Mouse (Mus musculus) left cerebral cortex, postnatal 14 days (tissue): Measurements from ENCODE around the gene Olfr204. TPM values are rescaled to one million over a fixed set of nuclear protein-coding genes. Genes with fewer than 3 reads are reported as not detected.
"Not testable (repeated sequence)": the region's sequence is repeated elsewhere in the genome, so short reads cannot be mapped to it uniquely, and the experiment has no call there.

ENCODE experiments used
- DNase-seq, 2 experiments: peaks; one replicate each; pipeline ENCODE4 v3.0.0; 2021 to 2022; ENCODE audit warnings: low spot score in 2 of 2, mixed read lengths in 1 of 2
- intact Hi-C: fragments of 180-260 bp; cut with DNase I; formaldehyde crosslinking; loops from one replicate; pipeline ENCODE4 v1.15.1; 2025
- long read RNA-seq, 2 experiments: library from polyadenylated mRNA; stranded (forward); transcript quantifications; one replicate each; pipeline ENCODE4 v2.0.0; 2021
- total RNA-seq, 2 experiments: library from RNA; stranded (reverse); gene quantifications; 2 replicates each; pipeline ENCODE4 v1.2.3; 2021

Olfr204 gene
- total RNA-seq, result under 1 TPM in 1 of 2 experiments, not detected in 1; 0.07 TPM
- long read RNA-seq, experiment 1, result 0 reads
- long read RNA-seq, experiment 2, result 0 reads

DNA sequence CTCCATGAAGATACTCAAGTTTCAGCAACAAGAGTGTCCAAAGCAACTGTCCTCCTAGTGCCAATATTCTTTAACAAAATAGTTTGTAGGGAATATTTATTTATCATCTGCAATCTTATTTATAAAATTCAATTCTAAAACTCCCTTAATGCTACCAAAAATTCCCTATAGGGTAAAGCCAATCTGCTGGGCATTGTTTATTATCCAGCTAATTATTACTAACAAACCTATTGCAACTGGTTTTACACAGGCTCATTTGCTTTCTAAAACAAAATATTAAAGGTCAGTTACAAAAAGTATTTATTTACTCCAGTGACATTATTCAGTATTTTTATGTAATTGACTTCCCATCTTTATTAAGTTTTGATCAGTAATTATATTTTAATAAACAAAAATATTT is at the start of gene Olfr204:
Olfr204 (minus strand) TSS at position 101 of the 400 bp plus-strand sequence.
- intact Hi-C loops, result no loop called here
- DNase-seq, result no peak

DNA sequence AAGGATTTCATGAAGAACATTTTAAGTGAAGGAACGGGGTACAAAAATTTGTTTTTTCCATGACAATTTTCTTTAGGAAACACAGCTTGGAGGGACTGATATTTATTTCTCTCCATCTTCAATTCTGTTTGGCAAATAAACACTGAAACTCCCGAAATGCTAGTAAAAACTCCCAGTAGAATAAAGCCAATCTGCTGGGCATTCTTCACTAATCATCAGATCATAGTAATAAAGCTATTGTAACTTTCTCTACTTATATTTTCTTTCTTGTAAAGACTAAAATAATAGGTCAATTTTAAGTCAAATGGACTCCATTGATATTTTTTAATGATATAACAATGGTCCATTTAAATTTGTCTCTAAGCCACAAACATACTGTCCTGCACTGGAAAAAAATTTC is 45.8 kb upstream of the Olfr204 start, which contains the start of gene Olfr209:
Olfr209 (minus strand) TSS at position 101 of the 400 bp plus-strand sequence.
- intact Hi-C loops, result no loop called here
- DNase-seq, result no peak

DNA sequence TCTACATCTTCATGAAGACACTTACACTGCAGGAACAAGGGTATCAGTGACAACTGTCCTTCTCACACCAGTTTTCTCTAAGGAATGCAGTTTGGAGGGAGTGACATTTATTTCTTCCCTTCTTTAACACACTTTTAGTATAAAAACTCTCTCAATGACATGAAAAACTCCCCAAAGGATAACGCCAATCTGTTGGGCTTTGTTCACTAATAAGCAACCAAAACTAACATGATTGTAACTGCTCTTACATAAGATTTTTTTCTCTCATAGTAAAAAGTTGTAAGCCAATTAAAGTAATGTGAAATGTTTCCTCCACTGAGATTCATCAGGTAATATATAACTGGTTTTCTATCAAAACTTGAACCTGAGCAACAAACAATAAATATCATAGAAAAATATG is 31.1 kb upstream of the Olfr204 start, which contains the start of gene Olfr206:
Olfr206 (minus strand) TSS at position 101 of the 400 bp plus-strand sequence.
- DNase-seq, result no peak
- intact Hi-C loops, result no loop called here

DNA sequence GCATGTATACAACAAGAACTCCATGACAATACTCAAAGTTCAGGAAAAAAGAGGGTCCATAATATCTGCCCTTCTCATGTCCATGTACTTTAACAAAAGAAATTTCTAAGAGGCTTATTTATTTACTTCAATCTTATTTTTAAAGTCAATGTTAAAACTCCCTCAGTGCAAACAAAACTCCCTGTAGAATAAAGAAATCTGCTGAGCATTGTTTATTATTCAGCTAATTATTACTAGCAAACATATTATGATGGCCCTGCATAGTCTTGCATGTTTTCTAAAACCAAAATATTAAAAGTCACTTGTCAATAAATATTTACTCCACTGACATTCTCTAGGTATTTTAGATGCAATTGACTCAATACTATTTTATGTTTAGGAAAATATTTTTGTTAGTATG is 13.0 kb upstream of the Olfr204 start, which contains the start of gene Olfr205:
Olfr205 (minus strand) TSS at position 101 of the 400 bp plus-strand sequence.
- intact Hi-C loops, result no loop called here

DNA sequence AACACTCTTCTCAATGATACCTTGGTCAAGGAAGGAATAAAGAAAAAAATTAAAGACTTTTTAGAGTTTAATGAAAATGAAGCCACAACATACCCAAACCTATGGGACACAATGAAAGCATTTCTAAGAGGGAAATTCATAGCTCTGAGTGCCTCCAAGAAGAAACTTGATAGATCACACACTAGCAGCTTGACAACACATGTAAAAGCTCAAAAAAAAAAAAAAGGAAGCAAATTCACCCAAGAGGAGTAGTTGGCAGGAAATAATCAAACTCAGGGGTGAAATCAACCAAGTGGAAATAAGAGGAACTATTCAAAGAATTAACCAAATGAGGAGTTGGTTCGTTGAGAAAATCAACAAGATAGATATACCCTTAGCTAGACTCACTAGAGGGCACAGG is 5.2 kb upstream of the Olfr204 start:
- intact Hi-C loops, DNase-seq: not testable (repeated sequence)

More for the DNA sequence above, 13.0 kb upstream of the Olfr204 start, which contains the start of gene Olfr205:
- DNase-seq, result no peak

DNA sequence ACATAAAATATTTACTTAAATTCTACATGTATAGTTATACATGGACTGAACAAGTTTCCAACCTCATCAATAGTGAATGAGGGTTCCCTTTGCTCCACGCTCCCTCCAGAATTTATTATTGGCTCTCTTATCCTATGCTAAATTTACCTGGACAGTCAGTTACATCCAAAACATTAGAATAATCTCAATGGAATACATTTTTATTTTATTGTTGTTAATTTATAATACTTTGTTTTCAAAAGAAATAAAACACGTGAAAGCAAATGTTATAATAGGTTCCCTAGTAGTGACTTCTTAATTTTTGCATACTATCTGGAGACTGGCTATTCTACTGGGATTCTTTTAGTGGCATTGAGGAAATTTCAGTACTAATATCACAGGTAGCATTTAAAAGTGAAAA is 19.5 kb downstream of the Olfr204 start, which contains the start of gene Olfr203:
Olfr203 (plus strand) TSS at position 301 of the 400 bp plus-strand sequence.
- DNase-seq, result no peak
- intact Hi-C loops, result no loop called here

DNA sequence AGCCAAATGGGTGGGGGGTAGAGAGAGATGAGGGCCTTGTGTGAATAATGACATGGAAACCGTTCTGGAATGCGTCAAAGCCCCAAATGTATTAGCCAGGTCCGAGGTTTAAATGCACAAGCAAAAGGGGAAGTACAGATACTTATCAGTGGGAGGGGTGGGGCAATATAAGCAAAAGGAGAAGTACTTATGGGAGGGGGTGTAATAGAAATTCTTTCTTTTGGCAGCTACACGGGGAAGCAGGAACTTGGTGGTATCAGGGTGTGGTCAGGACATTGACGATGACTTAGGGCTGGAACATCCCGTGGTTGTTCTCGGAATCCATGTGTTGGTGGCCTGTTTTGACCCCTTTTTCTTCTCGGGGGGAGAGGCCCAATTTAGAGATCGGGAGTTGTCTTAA is 30.5 kb downstream of the Olfr204 start:
- intact Hi-C loops, DNase-seq: not testable (repeated sequence)

DNA sequence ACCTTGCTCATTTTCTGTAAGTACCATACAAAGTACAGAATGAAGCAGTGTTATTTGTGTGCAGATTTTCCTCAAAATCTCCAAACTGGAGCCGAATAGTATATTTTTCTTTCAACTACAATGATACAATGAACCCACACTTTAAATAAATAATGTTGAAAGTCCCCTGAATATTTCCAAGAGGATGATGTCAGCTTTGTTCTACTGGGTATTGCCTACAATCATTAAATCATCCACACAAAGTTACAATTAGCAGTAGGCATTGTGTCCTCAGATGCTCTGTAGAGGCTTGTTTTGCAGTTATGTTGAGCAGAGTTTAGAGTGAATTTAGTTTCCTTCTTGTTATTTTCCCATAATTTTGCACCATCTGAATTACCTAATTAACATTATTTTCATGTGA is 31.4 kb downstream of the Olfr204 start, which contains the start of gene Olfr202:
Olfr202 (minus strand) TSS at position 101 of the 400 bp plus-strand sequence.
- DNase-seq, result no peak
- intact Hi-C loops, result no loop called here

DNA sequence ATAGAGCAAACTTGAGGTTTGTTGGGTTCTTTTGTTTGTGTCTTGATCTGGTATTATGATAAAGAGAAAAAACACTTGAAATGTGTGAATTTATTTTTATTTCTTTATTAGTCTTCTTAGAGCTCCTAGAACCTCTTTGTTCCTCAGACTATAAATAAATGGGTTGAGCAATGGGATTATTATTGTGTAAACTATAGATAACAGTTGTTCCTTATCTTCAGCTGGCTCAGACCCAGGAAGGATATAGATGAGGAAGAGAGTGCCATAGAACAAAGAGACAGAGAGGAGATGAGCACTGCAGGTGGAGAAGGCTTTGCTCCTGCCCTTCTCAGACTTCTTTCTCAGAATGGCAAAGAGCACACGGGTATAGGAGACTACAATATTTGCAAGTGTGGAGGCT is 34.6 kb downstream of the Olfr204 start:
- DNase-seq, result no peak
- intact Hi-C loops, result no loop called here

DNA sequence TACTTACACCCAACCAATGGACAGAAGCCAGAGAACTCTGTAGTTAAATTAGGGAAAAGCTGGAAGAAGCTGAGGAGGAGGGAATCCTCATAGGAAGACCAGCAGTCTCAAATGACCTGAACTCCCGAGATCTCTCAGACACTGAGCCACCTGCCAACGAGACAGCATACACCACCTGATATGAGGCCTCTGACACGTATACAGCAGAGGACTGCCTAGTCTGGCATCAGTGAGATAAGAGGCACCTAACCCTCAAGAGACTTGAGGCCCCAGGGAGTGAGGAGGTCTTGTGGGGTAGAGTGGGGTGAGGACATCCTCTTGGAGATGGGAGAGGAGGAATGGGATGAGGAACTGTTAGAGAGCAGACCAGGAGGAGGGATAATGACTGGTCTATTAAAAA is 37.5 kb downstream of the Olfr204 start:
- intact Hi-C loops, result no loop called here
- DNase-seq, result no peak

DNA sequence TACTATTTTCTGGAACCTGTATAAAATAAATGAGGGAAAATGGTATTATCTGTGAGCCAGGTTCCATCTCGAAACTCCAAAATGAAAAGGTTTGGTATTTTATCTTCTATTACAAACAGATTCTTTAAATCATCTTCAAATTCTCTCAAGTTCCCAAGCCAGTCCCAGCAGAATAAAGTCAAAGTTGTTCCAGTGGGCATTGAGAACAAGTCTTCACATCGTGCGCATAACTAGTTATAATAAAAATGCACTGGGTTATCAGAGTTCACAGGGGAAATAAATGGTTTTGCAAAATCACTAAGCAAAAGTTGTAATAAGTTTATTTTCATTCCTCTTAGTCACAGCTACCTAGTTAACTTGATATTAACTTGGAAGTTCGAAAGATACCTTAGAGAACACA is 45.5 kb downstream of the Olfr204 start, which contains the start of gene Olfr201:
Olfr201 (minus strand) TSS at position 101 of the 400 bp plus-strand sequence.
- intact Hi-C loops, DNase-seq: not testable (repeated sequence)

DNA sequence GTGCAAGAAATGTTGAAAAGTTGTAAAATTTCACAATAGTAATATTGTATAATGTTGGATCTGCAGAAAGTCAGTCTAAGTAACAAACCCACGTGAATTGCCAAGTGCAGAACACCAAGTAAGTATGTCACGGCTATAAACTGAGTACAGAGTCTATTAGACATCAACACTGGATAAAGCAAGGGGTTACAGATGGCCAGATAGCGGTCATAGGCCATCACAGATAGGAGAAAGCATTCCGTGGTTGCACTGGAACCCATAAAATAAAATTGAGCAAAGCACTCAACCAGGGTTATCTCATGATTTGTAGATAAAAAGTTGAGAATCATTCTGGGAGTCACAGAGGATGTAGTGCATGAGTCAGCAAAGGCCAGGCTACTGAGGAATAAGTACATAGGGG is 49.0 kb downstream of the Olfr204 start:
- DNase-seq, intact Hi-C loops: not testable (repeated sequence)

Other genes with a start within 250 kb of the Olfr204 start
- not detected for gene Olfr190, start 240.2 kb downstream of the Olfr204 start, total RNA-seq
- gene Olfr191, start 228.4 kb downstream of the Olfr204 start, total RNA-seq, result not detected
- gene Olfr193, start 206.4 kb downstream of the Olfr204 start, total RNA-seq, result not detected
- not detected for gene Olfr194, start 197.2 kb downstream of the Olfr204 start, total RNA-seq
- gene Olfr195, start 171.2 kb downstream of the Olfr204 start, total RNA-seq, result not detected
- gene Olfr196, start 147.8 kb downstream of the Olfr204 start, total RNA-seq, result not detected
- gene Olfr198, start 114.7 kb downstream of the Olfr204 start, total RNA-seq, result not detected
- gene Olfr199, start 98.5 kb downstream of the Olfr204 start, total RNA-seq, result not detected
- not detected for gene Olfr201, start 45.6 kb downstream of the Olfr204 start, total RNA-seq
- not detected for gene Olfr202, start 31.5 kb downstream of the Olfr204 start, total RNA-seq
- gene Olfr203, start 19.4 kb downstream of the Olfr204 start, total RNA-seq, result not detected
- gene Olfr205, start 12.9 kb upstream of the Olfr204 start, total RNA-seq, result not detected
- gene Olfr206, start 31.0 kb upstream of the Olfr204 start, total RNA-seq, result not detected
- not detected for gene Olfr209, start 45.7 kb upstream of the Olfr204 start, total RNA-seq
- gene Gabrr3, start 89.1 kb upstream of the Olfr204 start, total RNA-seq, result under 1 TPM in 1 of 2 experiments, not detected in 1; 0.11 TPM
- 10 to 100 TPM; 10.4 to 10.7 TPM for gene Riox2, start 153.5 kb upstream of the Olfr204 start, total RNA-seq